Mouse (Mus musculus): Measurements from ENCODE around the gene Tmem98. TPM values are rescaled to one million over a fixed set of nuclear protein-coding genes. Genes with fewer than 3 reads are reported as not detected.

Gene Tmem98
- polyA plus RNA-seq, 1 experiment, result 10.9 TPM

DNA sequence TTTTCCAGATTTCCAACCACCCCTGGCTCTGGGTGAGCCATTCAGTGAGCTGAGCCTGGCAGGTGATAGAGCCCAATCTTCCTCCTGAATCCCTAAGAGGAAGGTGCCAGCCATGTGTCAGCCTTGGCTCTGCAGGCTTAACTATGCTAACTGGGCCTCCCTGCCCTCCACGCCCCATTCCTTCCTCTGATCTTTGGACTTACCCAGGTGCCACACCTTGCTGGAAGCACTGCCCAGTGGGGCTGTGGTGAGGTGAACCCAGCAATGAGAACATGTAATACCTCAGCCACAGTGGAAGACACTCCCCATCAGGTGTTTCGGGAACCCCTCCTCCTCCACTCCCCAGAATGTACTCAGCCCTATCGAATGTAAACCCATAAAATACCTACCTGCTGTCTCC lies 10.1 kb downstream of the Tmem98 start:
- 88% methylated on average over 3 of the region's 3 CpGs for WGBS
- Histone ChIP-seq H3K4me1 (replicated peaks; ENCODE audit: control insufficient read depth, insufficient read depth, low read length) (no peaks in the 10 kb centered on the region), H3K27me3 (ENCODE audit: control insufficient read depth, insufficient read depth, low read length) (no peaks in the 10 kb centered on the region), H3K4me3 (ENCODE audit: control insufficient read depth, insufficient read depth, low read length) (no peak overlapping the region), H3K36me3 (ENCODE audit: control insufficient read depth, insufficient read depth, low read length) (no peaks in the 10 kb centered on the region), H3K27ac (ENCODE audit: control insufficient read depth, insufficient read depth, low read length) (no peak overlapping the region)
- DNase-seq, result no peak
- TF ChIP-seq POLR2A (IDR thresholded peaks at IDR 0.05; ENCODE audit: control insufficient read depth, extremely low read depth, insufficient read depth, low read length, poor library complexity) (no peak), CTCF (IDR thresholded peaks at IDR 0.05; ENCODE audit: borderline replicate concordance, control insufficient read depth, extremely low read depth, insufficient read depth, low read length, poor library complexity) (no peak)

GRCm38 (mm10) chr11:80821296-80821695 lies 11.3 kb downstream of the Tmem98 start:
- no peak for DNase-seq
- H3K27ac ChIP-seq (ENCODE audit: control insufficient read depth, insufficient read depth, low read length), result no peak overlapping the region
- no peaks in the 10 kb centered on the region for H3K4me1 ChIP-seq (replicated peaks; ENCODE audit: control insufficient read depth, insufficient read depth, low read length)
- 81% methylated on average over 14 of the region's 14 CpGs for WGBS
- TF ChIP-seq POLR2A (IDR thresholded peaks at IDR 0.05; ENCODE audit: control insufficient read depth, extremely low read depth, insufficient read depth, low read length, poor library complexity) (no peak), CTCF (IDR thresholded peaks at IDR 0.05; ENCODE audit: borderline replicate concordance, control insufficient read depth, extremely low read depth, insufficient read depth, low read length, poor library complexity) (no peak)
- H3K27me3 ChIP-seq (ENCODE audit: control insufficient read depth, insufficient read depth, low read length), result no peaks in the 10 kb centered on the region
- no peaks in the 10 kb centered on the region for H3K36me3 ChIP-seq (ENCODE audit: control insufficient read depth, insufficient read depth, low read length)
- H3K4me3 ChIP-seq (ENCODE audit: control insufficient read depth, insufficient read depth, low read length), result no peak overlapping the region

- 93% methylated on average over 9 of the region's 9 CpGs for WGBS
- Histone ChIP-seq H3K4me1 (replicated peaks; ENCODE audit: control insufficient read depth, insufficient read depth, low read length) (no peaks in the 10 kb centered on the region), H3K27me3 (ENCODE audit: control insufficient read depth, insufficient read depth, low read length) (no peaks in the 10 kb centered on the region), H3K4me3 (ENCODE audit: control insufficient read depth, insufficient read depth, low read length) (no peak overlapping the region), H3K36me3 (ENCODE audit: control insufficient read depth, insufficient read depth, low read length) (no peaks in the 10 kb centered on the region), H3K27ac (ENCODE audit: control insufficient read depth, insufficient read depth, low read length) (no peak overlapping the region)
- TF ChIP-seq CTCF (IDR thresholded peaks at IDR 0.05; ENCODE audit: borderline replicate concordance, control insufficient read depth, extremely low read depth, insufficient read depth, low read length, poor library complexity) (no peak), POLR2A (IDR thresholded peaks at IDR 0.05; ENCODE audit: control insufficient read depth, extremely low read depth, insufficient read depth, low read length, poor library complexity) (no peak)
- DNase-seq, result no peak
Observed at GRCm38 (mm10) chr11:80821794-80822193, 11.8 kb downstream of the Tmem98 start.

DNA sequence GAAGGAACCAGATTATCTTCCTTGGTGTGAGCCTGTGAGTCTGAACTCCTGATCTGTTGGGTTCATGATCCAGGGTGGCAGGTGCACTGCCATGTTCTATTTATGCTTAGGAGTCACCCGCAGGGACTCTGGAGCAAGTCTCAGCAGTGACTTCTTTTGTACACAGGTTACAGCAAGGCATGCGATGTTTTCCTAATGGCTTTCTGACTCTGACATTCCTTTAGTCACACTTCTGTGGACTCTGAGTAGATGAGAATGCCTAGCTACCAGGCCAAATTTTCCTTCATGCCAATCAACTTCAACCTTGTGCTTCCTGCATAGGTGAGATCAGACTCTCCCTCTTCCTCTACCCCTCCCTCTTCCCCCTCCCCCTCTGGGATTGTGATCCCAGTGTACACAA lies 25.4 kb downstream of the Tmem98 start:
- H3K27ac ChIP-seq (ENCODE audit: control insufficient read depth, insufficient read depth, low read length), result no peak overlapping the region
- 92% methylated on average over 2 of the region's 2 CpGs for WGBS

GRCm38 (mm10) chr11:80835841-80836240 lies 25.9 kb downstream of the Tmem98 start:
- Histone ChIP-seq H3K27ac (ENCODE audit: control insufficient read depth, insufficient read depth, low read length) (no peak overlapping the region), H3K36me3 (ENCODE audit: control insufficient read depth, insufficient read depth, low read length) (no peaks in the 10 kb centered on the region), H3K4me1 (replicated peaks; ENCODE audit: control insufficient read depth, insufficient read depth, low read length) (no peaks in the 10 kb centered on the region), H3K27me3 (ENCODE audit: control insufficient read depth, insufficient read depth, low read length) (no peaks in the 10 kb centered on the region), H3K4me3 (ENCODE audit: control insufficient read depth, insufficient read depth, low read length) (no peak overlapping the region)
- DNase-seq, result no peak
- TF ChIP-seq POLR2A (IDR thresholded peaks at IDR 0.05; ENCODE audit: control insufficient read depth, extremely low read depth, insufficient read depth, low read length, poor library complexity), result no peak
- no peak for TF ChIP-seq CTCF (IDR thresholded peaks at IDR 0.05; ENCODE audit: borderline replicate concordance, control insufficient read depth, extremely low read depth, insufficient read depth, low read length, poor library complexity)
- 61% methylated on average over 4 of the region's 4 CpGs for WGBS

More for the DNA sequence above, 25.4 kb downstream of the Tmem98 start:
- Histone ChIP-seq H3K4me3 (ENCODE audit: control insufficient read depth, insufficient read depth, low read length) (no peak overlapping the region), H3K4me1 (replicated peaks; ENCODE audit: control insufficient read depth, insufficient read depth, low read length) (no peaks in the 10 kb centered on the region), H3K27me3 (ENCODE audit: control insufficient read depth, insufficient read depth, low read length) (no peaks in the 10 kb centered on the region), H3K36me3 (ENCODE audit: control insufficient read depth, insufficient read depth, low read length) (no peaks in the 10 kb centered on the region)
- no peak for TF ChIP-seq POLR2A (IDR thresholded peaks at IDR 0.05; ENCODE audit: control insufficient read depth, extremely low read depth, insufficient read depth, low read length, poor library complexity)
- DNase-seq, result no peak

- H3K27me3 ChIP-seq (ENCODE audit: control insufficient read depth, insufficient read depth, low read length), result no peaks in the 10 kb centered on the region
- H3K4me3 ChIP-seq (ENCODE audit: control insufficient read depth, insufficient read depth, low read length), result no peak overlapping the region
- no peaks in the 10 kb centered on the region for H3K4me1 ChIP-seq (replicated peaks; ENCODE audit: control insufficient read depth, insufficient read depth, low read length)
- whole genome bisulfite sequencing, result 93% methylated on average over 1 of the region's 1 CpGs
- no peak overlapping the region for H3K27ac ChIP-seq (ENCODE audit: control insufficient read depth, insufficient read depth, low read length)
- H3K36me3 ChIP-seq (ENCODE audit: control insufficient read depth, insufficient read depth, low read length), result no peaks in the 10 kb centered on the region
- TF ChIP-seq POLR2A (IDR thresholded peaks at IDR 0.05; ENCODE audit: control insufficient read depth, extremely low read depth, insufficient read depth, low read length, poor library complexity) (no peak), CTCF (IDR thresholded peaks at IDR 0.05; ENCODE audit: borderline replicate concordance, control insufficient read depth, extremely low read depth, insufficient read depth, low read length, poor library complexity) (no peak)
- no peak for DNase-seq
Observed at GRCm38 (mm10) chr11:80838724-80839123, 28.7 kb downstream of the Tmem98 start.

GRCm38 (mm10) chr11:80843435-80843834 lies 33.5 kb downstream of the Tmem98 start:
- DNase-seq, result no peak
- Histone ChIP-seq H3K36me3 (ENCODE audit: control insufficient read depth, insufficient read depth, low read length) (no peaks in the 10 kb centered on the region), H3K27ac (ENCODE audit: control insufficient read depth, insufficient read depth, low read length) (no peak overlapping the region), H3K27me3 (ENCODE audit: control insufficient read depth, insufficient read depth, low read length) (no peaks in the 10 kb centered on the region), H3K4me3 (ENCODE audit: control insufficient read depth, insufficient read depth, low read length) (no peak overlapping the region), H3K4me1 (replicated peaks; ENCODE audit: control insufficient read depth, insufficient read depth, low read length) (no peaks in the 10 kb centered on the region)
- TF ChIP-seq POLR2A (IDR thresholded peaks at IDR 0.05; ENCODE audit: control insufficient read depth, extremely low read depth, insufficient read depth, low read length, poor library complexity), result no peak
- TF ChIP-seq CTCF (IDR thresholded peaks at IDR 0.05; ENCODE audit: borderline replicate concordance, control insufficient read depth, extremely low read depth, insufficient read depth, low read length, poor library complexity), result no peak
- 62% methylated on average over 2 of the region's 2 CpGs for WGBS
